Mouse (Mus musculus) frontal cortex, adult 2 months (tissue): ENCODE results near the gene Ppp1r14d. TPM values are rescaled to one million over a fixed set of nuclear protein-coding genes. Genes with fewer than 3 reads are reported as not detected.

Experiments
- DNase-seq, 2 experiments: peaks; one replicate each; pipeline ENCODE4 v3.0.0; 2022; ENCODE audit warnings: low spot score in 1 of 2; ENCODE audit errors: extremely low spot score in 1 of 2
- polyA plus RNA-seq: library from polyadenylated mRNA; depleted of rRNA; stranded (reverse); fragments of >200 nt; gene quantifications from 2 replicates; pipeline ENCODE4 v1.2.3, GENCODE M21; 2012; rRNA removed

The Ppp1r14d gene
- polyA plus RNA-seq, 1 experiment, result not detected

GRCm38 (mm10) chr2:119173991-119174651 lies 55.6 kb downstream of the Ppp1r14d start, which contains the start of gene Gm14137:
TSS of gene Gm14137 (plus strand) at chr2:119174509.
- no peak for DNase-seq

- no peak for DNase-seq
These were observed 56.7 kb downstream of the Ppp1r14d start for GRCm38 (mm10) chr2:119172862-119173576.

- DNase-seq, result no peak
These were observed 57.3 kb downstream of the Ppp1r14d start for GRCm38 (mm10) chr2:119172446-119172845.

GRCm38 (mm10) chr2:119171574-119171973 lies 58.1 kb downstream of the Ppp1r14d start:
- no peak for DNase-seq

GRCm38 (mm10) chr2:119170282-119170681 lies 59.4 kb downstream of the Ppp1r14d start:
- DNase-seq, result no peak

Other genes starting within 250 kb of the Ppp1r14d start
- 42.7 and 44.2 TPM in 2 replicates for gene Ccdc32, start 200.5 kb downstream of the Ppp1r14d start, polyA plus RNA-seq
- 4.8 and 6.2 TPM in 2 replicates for gene Rpusd2, start 195.1 kb downstream of the Ppp1r14d start, polyA plus RNA-seq
- gene Knl1, start 182.8 kb downstream of the Ppp1r14d start, polyA plus RNA-seq, result 0.04 and 0.06 TPM in 2 replicates
- gene Rad51, start 117.1 kb downstream of the Ppp1r14d start, polyA plus RNA-seq, result 0.84 and 1.4 TPM in 2 replicates
- gene Rmdn3, start 72.9 kb downstream of the Ppp1r14d start, polyA plus RNA-seq, result 56.6 and 59.2 TPM in 2 replicates
- 1.1 and 2.3 TPM in 2 replicates for gene Gchfr, start 62.1 kb downstream of the Ppp1r14d start, polyA plus RNA-seq
- gene Gm14137, start 55.4 kb downstream of the Ppp1r14d start, polyA plus RNA-seq, result 0.57 and 0.58 TPM in 2 replicates
- 48.3 and 78.0 TPM in 2 replicates for gene Zfyve19, start 21.3 kb downstream of the Ppp1r14d start, polyA plus RNA-seq
- gene Dnajc17, start 21.1 kb downstream of the Ppp1r14d start, polyA plus RNA-seq, result 35.4 and 40.1 TPM in 2 replicates
- 1.4 and 1.5 TPM in 2 replicates for gene Spint1, start 7.5 kb upstream of the Ppp1r14d start, polyA plus RNA-seq
- gene Rhov, start 41.4 kb upstream of the Ppp1r14d start, polyA plus RNA-seq, result 6.2 and 6.5 TPM in 2 replicates
- 28.6 and 28.8 TPM in 2 replicates for gene Vps18, start 58.8 kb upstream of the Ppp1r14d start, polyA plus RNA-seq
- 3.3 and 4.2 TPM in 2 replicates for gene Dll4, start 95.9 kb upstream of the Ppp1r14d start, polyA plus RNA-seq
- 7.1 and 7.6 TPM in 2 replicates for gene Chac1, start 121.3 kb upstream of the Ppp1r14d start, polyA plus RNA-seq
- gene Ino80, start 247.8 kb upstream of the Ppp1r14d start, polyA plus RNA-seq, result 14.4 and 15.4 TPM in 2 replicates